ENCODE assay signal across 8 mouse cellular contexts in genomic region chrX:71556115-71556941, GRCm38 (mm10). TPM values are rescaled to one million over a fixed set of nuclear protein-coding genes. Genes with fewer than 3 reads are reported as not detected.
A peak's percentile ranks its signal among the peaks of the same experiment; 100 is the strongest.
DNase-seq lines count a peak whose midpoint lies in the region; ATAC-seq and TF ChIP-seq lines count a peak whose summit lies in the region.

No protein-coding gene starts in this region.

- H3K4me3 ChIP-seq in CH12.LX (replicated peaks in 1 of 3; ENCODE audit: low read depth in 2 of 3, low read length in 2 of 3, poor library complexity in 1 of 3): peak overlapping the region; percentile 46 to 80 (median 65)
- H3K4me3 ChIP-seq in heart, embryonic 11.5 days (ENCODE audit: low read depth, low read length): peak overlapping the region; percentile 74
- peak overlapping the region; percentile 73 for H3K4me3 ChIP-seq in kidney, embryonic 15.5 days (replicated peaks)
- H3K4me3 ChIP-seq in stomach, embryonic 14.5 days (ENCODE audit: low read depth, low read length): peak overlapping the region; percentile 60

- DNase-seq in A20 (ENCODE audit: low read depth, low spot score) (peak; percentile 49), CH12.LX (ENCODE audit: extremely low read depth) (no peak), adipocyte (ENCODE audit: low spot score) (no peak)
- peak; percentile 32 to 34 for DNase-seq in cerebellum, postnatal 14 days
- DNase-seq in mesoderm, embryonic 11.5 days (ENCODE audit: low read depth, low spot score): peak; percentile 34

- no peaks in the 10 kb centered on the region for H3K27me3 ChIP-seq in CH12.LX (replicated peaks)
- H3K27me3 ChIP-seq in heart, embryonic 11.5 days (ENCODE audit: control insufficient read depth, insufficient read depth, low read length): peaks cover 13% of the 10 kb centered on the region
- peaks cover 4% of the 10 kb centered on the region; the same call in 1 of the 2 replicates for H3K27me3 ChIP-seq in kidney, embryonic 15.5 days
- H3K27me3 ChIP-seq in stomach, embryonic 14.5 days (ENCODE audit: control insufficient read depth, insufficient read depth, low read length): no peaks in the 10 kb centered on the region

- no peak for TF ChIP-seq POLR2A in CH12.LX (IDR thresholded peaks at IDR 0.05; ENCODE audit: low read depth, low read length)

- in situ Hi-C loops in CH12.LX (cut with MboI; ENCODE audit: low pct_ligation_motif_present, low pct_unique_long_range_greater_than_20kb, low sequenced_read_pairs): no loop called here

- no peak for TF ChIP-seq EP300 in CH12.LX (IDR thresholded peaks at IDR 0.05; ENCODE audit: low read length)

- TF ChIP-seq RAD21 in CH12.LX (IDR thresholded peaks at IDR 0.05; ENCODE audit: low read depth, low read length): no peak

- H3K9me3 ChIP-seq in CH12.LX (replicated peaks; ENCODE audit: low read length): no peaks in the 10 kb centered on the region
- 0 out of 2 replicates have a peak, but pooled peaks cover 2% of the 10 kb centered on the region for H3K9me3 ChIP-seq in heart, embryonic 11.5 days (replicated peaks; ENCODE audit: control insufficient read depth, low read length)
- H3K9me3 ChIP-seq in kidney, embryonic 15.5 days (replicated peaks): no peaks in the 10 kb centered on the region
- no peaks in the 10 kb centered on the region for H3K9me3 ChIP-seq in stomach, embryonic 14.5 days (ENCODE audit: control insufficient read depth, low read depth, low read length)

- WGBS in heart, embryonic 11.5 days (ENCODE audit: insufficient replicate concordance): 12% methylated on average over 45 of the region's 112 CpGs
- 21% methylated on average over 48 of the region's 112 CpGs for WGBS in kidney, embryonic 15.5 days
- WGBS in stomach, embryonic 14.5 days: 21% methylated on average over 68 of the region's 112 CpGs

- peak overlapping the region; percentile 61 for H3K27ac ChIP-seq in CH12.LX (ENCODE audit: insufficient read depth, low read depth)
- peak overlapping the region; percentile 95 for H3K27ac ChIP-seq in heart, embryonic 11.5 days (ENCODE audit: low read depth, low read length)
- peak overlapping the region; percentile 95 for H3K27ac ChIP-seq in kidney, embryonic 15.5 days
- peak overlapping the region; percentile 95 for H3K27ac ChIP-seq in stomach, embryonic 14.5 days (ENCODE audit: low read length)

- no peaks in the 10 kb centered on the region; the same call in 1 of the 2 replicates for H3K79me2 ChIP-seq in CH12.LX (replicated peaks; ENCODE audit: control insufficient read depth, extremely low read depth, insufficient read depth, poor library complexity, severe bottlenecking)

- TF ChIP-seq CTCF in CH12.LX (conservative IDR thresholded peaks at IDR 0.05 in 1 of 2, IDR thresholded peaks at IDR 0.05 in 1 of 2; ENCODE audit: low read depth in 2 of 2, low read length in 2 of 2): no peak

- peak overlapping the region; percentile 67; the same call in 1 of the 2 replicates for H3K4me2 ChIP-seq in CH12.LX (ENCODE audit: insufficient read depth, low read depth, poor library complexity, severe bottlenecking)
- H3K4me2 ChIP-seq in heart, embryonic 11.5 days: peak overlapping the region; percentile 65
- H3K4me2 ChIP-seq in kidney, embryonic 15.5 days: peak overlapping the region; percentile 52
- H3K4me2 ChIP-seq in stomach, embryonic 14.5 days (replicated peaks; ENCODE audit: low read depth, low read length): peak overlapping the region; percentile 46

- H3K9ac ChIP-seq in CH12.LX (ENCODE audit: insufficient read depth, low read depth): peak overlapping the region; percentile 85
- peak overlapping the region; percentile 95 for H3K9ac ChIP-seq in heart, embryonic 11.5 days (ENCODE audit: low read depth, low read length)
- H3K9ac ChIP-seq in kidney, embryonic 15.5 days: peak overlapping the region; percentile 85
- H3K9ac ChIP-seq in stomach, embryonic 14.5 days (replicated peaks; ENCODE audit: low read depth, low read length): peak overlapping the region; percentile 71

- peaks cover 0 to 10% of the 10 kb centered on the region in 2 experiments for H3K36me3 ChIP-seq in CH12.LX (replicated peaks in 1 of 2; ENCODE audit: control insufficient read depth in 1 of 2, insufficient read depth in 1 of 2, low read length in 1 of 2)
- no peaks in the 10 kb centered on the region for H3K36me3 ChIP-seq in heart, embryonic 11.5 days (ENCODE audit: control insufficient read depth, insufficient read depth, low read length)
- peaks cover 15% of the 10 kb centered on the region for H3K36me3 ChIP-seq in kidney, embryonic 15.5 days
- 0 out of 2 replicates have a peak, but pooled peaks cover 5% of the 10 kb centered on the region for H3K36me3 ChIP-seq in stomach, embryonic 14.5 days (ENCODE audit: control insufficient read depth, insufficient read depth, low read length)

- dilution Hi-C loops in CH12.LX (cut with MboI; ENCODE audit: extremely low pct_ligation_motif_present, extremely low pct_unique_long_range_greater_than_20kb, low sequenced_read_pairs): no loop called here

- H3K4me1 ChIP-seq in CH12.LX (ENCODE audit: control insufficient read depth in 1 of 2, insufficient read depth in 2 of 2): 0 out of 4 replicates have a peak, but pooled peaks cover 0 to 3% of the 10 kb centered on the region in 2 experiments
- H3K4me1 ChIP-seq in heart, embryonic 11.5 days (ENCODE audit: control insufficient read depth, insufficient read depth, low read length): no peaks in the 10 kb centered on the region
- H3K4me1 ChIP-seq in kidney, embryonic 15.5 days: no peaks in the 10 kb centered on the region; the same call in 1 of the 2 replicates
- H3K4me1 ChIP-seq in stomach, embryonic 14.5 days (ENCODE audit: control insufficient read depth, insufficient read depth, low read length): 0 out of 2 replicates have a peak, but pooled peaks cover 2% of the 10 kb centered on the region

- peak; percentile 69 for ATAC-seq in heart, embryonic 11.5 days (replicated peaks; ENCODE audit: insufficient number of reproducible peaks, low FRiP score, low TSS enrichment)
- ATAC-seq in kidney, embryonic 15.5 days (replicated peaks; ENCODE audit: low FRiP score): peak; percentile 71
- ATAC-seq in stomach, embryonic 14.5 days (ENCODE audit: insufficient number of reproducible peaks, insufficient read depth, low FRiP score, low read depth): peak; percentile 48; the same call in 1 of the 2 replicates

TF ChIP-seq in CH12.LX, 34 proteins besides CTCF, POLR2A, EP300 and RAD21:
- TF ChIP-seq UBTF (IDR thresholded peaks at IDR 0.05; ENCODE audit: low read depth, low read length) (0 out of 2 replicates have a peak, but pooled peaks have one; percentile 51), MXI1 (IDR thresholded peaks at IDR 0.05; ENCODE audit: low read depth, low read length) (no peak)

RNA-seq across cellular contexts. Expression of gene Hmgb3, which starts 0.6 kb away (rescaled TPM):
- total RNA-seq in CH12.LX (2012; rRNA removed) (26.5 and 31.9 TPM in 2 replicates), CH12.LX (2014; rRNA removed) (40.6 and 47.3 TPM in 2 replicates)
- polyA plus RNA-seq in CH12.LX (2012; ENCODE audit: insufficient read length, low read depth): 56.2 and 59.1 TPM in 2 replicates
- polyA plus RNA-seq in heart, embryonic 11.5 days (2014; fragmentation: Nextera tagmentation; extraction: Ambion mirVana): 179 and 197 TPM in 2 replicates
- 361 and 382 TPM in 2 replicates for polyA plus RNA-seq in kidney, embryonic 15.5 days (2015; fragmentation: Nextera tagmentation; extraction: Ambion mirVana)
- 171 and 172 TPM in 2 replicates for polyA plus RNA-seq in stomach, embryonic 14.5 days (2014; fragmentation: Nextera tagmentation; extraction: Ambion mirVana)

Comparison
In these comparisons a context has a peak if more than half of its experiments do, and no peak if none do; other contexts are left out.
1. DNase-seq: peak in A20 (single experiment), cerebellum, postnatal 14 days (2 of 2) and mesoderm, embryonic 11.5 days (single experiment); none in CH12.LX (single experiment) and adipocyte (single experiment).
2. Peak in every context shown above with its lines, with median percentiles within 50 percentile points of each other: H3K27ac ChIP-seq, H3K4me2 ChIP-seq, H3K4me3 ChIP-seq, H3K9ac ChIP-seq and ATAC-seq.